Mouse (Mus musculus) neural tube, embryonic 12.5 days (tissue): ENCODE results near the gene Trim2. TPM values are rescaled to one million over a fixed set of nuclear protein-coding genes. Genes with fewer than 3 reads are reported as not detected.
A peak's percentile ranks its signal among the peaks of the same experiment; 100 is the strongest.

ENCODE experiments used
- ATAC-seq: fragments of 200-750 bp; cut with Nextera tagmentation; 2 replicates; pipeline ENCODE4 v1.8.0; 2017; ENCODE audit warnings: low read depth, mild to moderate bottlenecking, moderate TSS enrichment, moderate library complexity; ENCODE audit not compliant: low FRiP score
- H3K27ac ChIP-seq: fragments of 300-500 bp; sonication (generic); 2 replicates; pipeline ENCODE4 v1.5.1; 2016
- H3K27me3 ChIP-seq: fragments of 300-500 bp; sonication (generic); replicated peaks from 2 replicates; pipeline ENCODE4 v1.6.1; 2016; ENCODE audit warnings: mild to moderate bottlenecking
- H3K36me3 ChIP-seq: fragments of 300-500 bp; sonication (generic); 2 replicates; pipeline ENCODE4 v1.6.1; 2016; ENCODE audit warnings: mild to moderate bottlenecking
- H3K4me1 ChIP-seq: fragments of 300-500 bp; sonication (generic); 2 replicates; pipeline ENCODE4 v1.6.1; 2016
- H3K4me2 ChIP-seq: fragments of 300-500 bp; sonication (generic); replicated peaks from 2 replicates; pipeline ENCODE4 v1.6.1; 2016; ENCODE audit warnings: mild to moderate bottlenecking
- H3K4me3 ChIP-seq: fragments of 300-500 bp; sonication (generic); 2 replicates; pipeline ENCODE4 v1.5.1; 2016
- H3K9ac ChIP-seq: fragments of 300-500 bp; sonication (generic); 2 replicates; pipeline ENCODE4 v1.6.1; 2016; ENCODE audit warnings: mild to moderate bottlenecking
- H3K9me3 ChIP-seq: fragments of 300-500 bp; sonication (generic); 2 replicates; pipeline ENCODE4 v1.6.1; 2016; ENCODE audit warnings: mild to moderate bottlenecking
- WGBS: fragments of 180-500 bp; shearing (Covaris S2); methylation state at CpG from one replicate; pipeline ENCODE4 v1.1.7; 2016; 5-methylcytosine and 5-hydroxymethylcytosine counted together
- polyA plus RNA-seq: library from polyadenylated mRNA; unstranded; fragments of >200 nt; fragmentation: Nextera tagmentation; extraction: Ambion mirVana; gene quantifications from 2 replicates; pipeline ENCODE4 v1.2.1, GENCODE M21; 2016

The Trim2 gene
- polyA plus RNA-seq, 1 experiment from 2014 or later = 151 TPM

- Histone ChIP-seq H3K9me3 (no peaks in the 10 kb centered on the region), H3K4me2 (no peak overlapping the region), H3K9ac (no peak overlapping the region), H3K27ac (no peak overlapping the region), H3K36me3 (no peaks in the 10 kb centered on the region), H3K4me1 (peaks cover 18% of the 10 kb centered on the region), H3K27me3 (no peaks in the 10 kb centered on the region), H3K4me3 (no peak overlapping the region)
- no peak for ATAC-seq
- WGBS = 57% methylated on average over 10 of the region's 11 CpGs
These were observed 30.9 kb upstream of the Trim2 start for GRCm38 (mm10) chr3:84337585-84337984.

- Histone ChIP-seq H3K27me3 (no peaks in the 10 kb centered on the region; the same call in 1 of the 2 replicates), H3K4me1 (peaks cover 18% of the 10 kb centered on the region), H3K4me3 (no peak overlapping the region), H3K4me2 (no peak overlapping the region), H3K36me3 (no peaks in the 10 kb centered on the region), H3K9ac (no peak overlapping the region), H3K9me3 (no peaks in the 10 kb centered on the region), H3K27ac (no peak overlapping the region)
- WGBS = 87% methylated on average over 12 of the region's 12 CpGs
- ATAC-seq = no peak
These were observed 29.7 kb upstream of the Trim2 start for GRCm38 (mm10) chr3:84336342-84336741.

DNA sequence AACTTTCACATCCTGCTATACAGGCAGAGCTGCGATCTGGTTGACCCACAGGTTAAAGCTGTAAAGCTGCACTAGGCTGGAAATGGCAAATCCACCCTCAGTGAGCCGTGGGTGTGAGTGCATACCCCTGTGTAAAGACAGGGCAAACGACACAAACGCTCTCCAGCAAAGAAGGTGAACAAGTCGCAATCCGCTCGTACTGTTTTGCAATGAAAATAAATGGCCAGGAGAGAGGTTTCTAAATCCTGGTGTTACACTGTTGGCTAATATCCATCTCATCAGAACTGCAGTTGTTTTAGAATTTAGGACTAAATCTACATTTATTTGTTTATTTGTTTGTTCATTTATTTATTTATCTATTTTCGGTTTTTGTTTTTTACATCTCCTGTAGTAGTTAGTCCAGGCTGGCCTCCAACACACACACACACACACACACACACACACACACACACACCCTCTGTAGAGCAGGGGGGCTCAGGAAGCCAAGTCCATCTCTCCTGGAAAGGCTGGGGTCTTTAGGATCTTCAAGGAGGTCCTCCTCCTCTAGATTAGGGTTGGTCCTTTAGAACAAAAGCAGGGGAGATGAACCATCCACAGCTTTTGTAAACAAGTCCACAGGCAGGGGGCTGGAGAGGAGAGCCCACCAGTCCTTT lies 28.9 kb upstream of the Trim2 start:
- H3K36me3 ChIP-seq = no peaks in the 10 kb centered on the region
- ATAC-seq = no peak
- H3K4me1 ChIP-seq = peaks cover 18% of the 10 kb centered on the region
- H3K9ac ChIP-seq = no peak overlapping the region
- 38% methylated on average over 8 of the region's 8 CpGs for whole genome bisulfite sequencing
- H3K4me3 ChIP-seq = no peak overlapping the region
- no peak overlapping the region for H3K27ac ChIP-seq
- no peaks in the 10 kb centered on the region for H3K9me3 ChIP-seq
- peak overlapping the region; percentile 52 for H3K4me2 ChIP-seq
- no peaks in the 10 kb centered on the region; the same call in 1 of the 2 replicates for H3K27me3 ChIP-seq

DNA sequence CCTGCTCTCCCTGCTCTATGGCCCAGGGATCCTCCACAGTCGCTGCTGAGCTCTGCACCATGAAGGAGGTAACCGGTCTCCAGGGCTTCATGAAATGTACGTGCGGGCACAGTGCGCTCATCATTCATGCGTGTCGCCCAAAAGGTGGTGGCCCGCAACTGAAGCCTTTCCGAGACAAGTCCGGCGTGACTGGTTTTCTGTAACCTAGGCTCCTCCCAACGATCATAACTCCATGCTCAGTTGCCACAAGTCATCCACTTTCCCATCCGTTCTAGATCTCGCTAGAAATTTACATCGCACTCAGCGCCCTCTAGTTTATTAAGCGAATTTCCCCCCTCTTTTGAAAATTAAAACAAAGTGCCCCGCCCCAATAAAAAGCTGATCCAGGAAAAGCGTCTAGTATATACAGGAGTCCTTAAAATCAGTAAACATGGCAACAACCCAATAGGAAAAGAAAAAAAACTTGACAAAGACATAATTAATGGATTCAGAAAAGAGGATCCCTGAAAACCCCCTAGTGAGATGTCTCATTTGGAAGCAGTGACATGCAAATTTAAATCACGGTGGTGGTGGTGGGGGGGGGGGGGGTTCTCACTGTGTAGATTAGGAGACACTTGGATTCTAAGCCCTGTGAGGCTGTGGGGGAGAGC lies 28.2 kb upstream of the Trim2 start:
- Histone ChIP-seq H3K4me3 (no peak overlapping the region), H3K9ac (no peak overlapping the region), H3K4me2 (peak overlapping the region; percentile 52), H3K9me3 (no peaks in the 10 kb centered on the region), H3K4me1 (peaks cover 18% of the 10 kb centered on the region), H3K36me3 (no peaks in the 10 kb centered on the region), H3K27ac (no peak overlapping the region), H3K27me3 (no peaks in the 10 kb centered on the region; the same call in 1 of the 2 replicates)
- WGBS = 6% methylated on average over 20 of the region's 20 CpGs
- 0 out of 2 replicates have a peak, but pooled peaks have one; percentile 46 for ATAC-seq

DNA sequence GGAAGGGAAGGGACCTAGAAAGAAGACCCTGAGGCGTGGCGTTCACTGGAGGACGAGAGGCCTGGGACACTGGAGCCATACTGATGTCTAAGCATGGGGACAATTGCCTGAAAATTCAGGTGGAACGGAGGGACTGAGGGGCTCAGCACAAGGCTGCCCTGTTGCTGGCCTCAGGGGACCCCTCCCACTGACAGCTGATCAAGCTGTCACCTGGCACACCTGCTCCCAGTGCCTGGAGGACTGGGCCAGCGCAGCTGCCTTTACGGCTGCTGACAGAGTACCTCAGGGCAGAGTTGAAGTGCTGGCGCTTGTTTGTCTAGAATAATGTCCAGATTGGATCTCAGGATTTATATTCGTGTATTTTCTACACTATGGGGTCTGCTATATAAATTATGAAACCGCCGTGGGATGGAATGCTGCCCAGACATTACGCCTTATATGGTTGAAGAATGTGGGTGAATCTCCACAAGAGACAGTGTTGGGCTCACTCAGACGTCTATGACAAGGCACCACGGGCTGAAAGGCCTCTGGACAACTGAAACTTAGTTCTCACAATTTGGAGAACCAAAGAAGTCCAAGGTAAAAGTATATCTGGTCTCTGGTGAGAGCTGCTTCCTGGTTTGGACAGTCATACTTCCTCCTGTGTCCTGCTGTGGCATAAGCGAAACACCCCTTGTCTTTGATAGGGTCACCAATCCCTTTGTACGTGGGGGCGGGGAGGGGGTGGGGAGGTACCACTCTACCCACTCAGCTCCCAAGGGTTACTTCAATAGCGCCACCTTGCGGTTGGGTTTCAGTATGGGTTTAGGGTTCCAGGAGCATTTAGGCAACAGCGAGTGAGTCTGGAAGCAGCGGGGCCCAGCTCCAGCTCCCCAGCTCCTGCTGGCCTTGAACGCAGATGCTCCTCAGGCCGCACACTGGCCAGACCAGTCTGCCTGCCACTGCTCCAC lies 27.0 kb upstream of the Trim2 start:
- 44% methylated on average over 22 of the region's 22 CpGs for WGBS
- no peaks in the 10 kb centered on the region for H3K36me3 ChIP-seq
- H3K27ac ChIP-seq = no peak overlapping the region
- peak; percentile 63 for ATAC-seq
- no peak overlapping the region for H3K4me3 ChIP-seq
- no peaks in the 10 kb centered on the region; the same call in 1 of the 2 replicates for H3K27me3 ChIP-seq
- H3K4me1 ChIP-seq = peaks cover 18% of the 10 kb centered on the region
- H3K9ac ChIP-seq = no peak overlapping the region
- no peak overlapping the region for H3K4me2 ChIP-seq
- no peaks in the 10 kb centered on the region for H3K9me3 ChIP-seq

GRCm38 (mm10) chr3:84330210-84330609 lies 23.5 kb upstream of the Trim2 start:
- Histone ChIP-seq H3K27me3 (no peaks in the 10 kb centered on the region; the same call in 1 of the 2 replicates), H3K9ac (no peak overlapping the region), H3K4me3 (no peak overlapping the region), H3K27ac (no peak overlapping the region), H3K9me3 (no peaks in the 10 kb centered on the region), H3K36me3 (no peaks in the 10 kb centered on the region), H3K4me2 (no peak overlapping the region), H3K4me1 (peaks cover 16% of the 10 kb centered on the region)
- no peak for ATAC-seq
- WGBS = 83% methylated on average over 2 of the region's 2 CpGs

GRCm38 (mm10) chr3:84324967-84325441 lies 18.3 kb upstream of the Trim2 start:
- Histone ChIP-seq H3K9me3 (no peaks in the 10 kb centered on the region), H3K27me3 (no peaks in the 10 kb centered on the region), H3K4me3 (no peak overlapping the region), H3K9ac (no peak overlapping the region), H3K4me2 (no peak overlapping the region), H3K36me3 (no peaks in the 10 kb centered on the region), H3K27ac (no peak overlapping the region), H3K4me1 (peaks cover 7% of the 10 kb centered on the region; the same call in 1 of the 2 replicates)
- WGBS = 88% methylated on average over 12 of the region's 12 CpGs
- no peak for ATAC-seq

- no peaks in the 10 kb centered on the region for H3K36me3 ChIP-seq
- WGBS = 30% methylated on average over 3 of the region's 3 CpGs
- H3K9ac ChIP-seq = no peak overlapping the region
- H3K27me3 ChIP-seq = no peaks in the 10 kb centered on the region
- no peaks in the 10 kb centered on the region for H3K9me3 ChIP-seq
- H3K27ac ChIP-seq = no peak overlapping the region
- peaks cover 7% of the 10 kb centered on the region; the same call in 1 of the 2 replicates for H3K4me1 ChIP-seq
- no peak for ATAC-seq
- H3K4me3 ChIP-seq = no peak overlapping the region
- H3K4me2 ChIP-seq = no peak overlapping the region
These were observed 17.8 kb upstream of the Trim2 start for GRCm38 (mm10) chr3:84324478-84324877.

GRCm38 (mm10) chr3:84324000-84324399 lies 17.3 kb upstream of the Trim2 start:
- Histone ChIP-seq H3K4me2 (no peak overlapping the region), H3K9me3 (no peaks in the 10 kb centered on the region), H3K4me3 (no peak overlapping the region), H3K27ac (no peak overlapping the region), H3K4me1 (peaks cover 7% of the 10 kb centered on the region; the same call in 1 of the 2 replicates), H3K27me3 (no peaks in the 10 kb centered on the region), H3K36me3 (no peaks in the 10 kb centered on the region), H3K9ac (no peak overlapping the region)
- WGBS = 46% methylated on average over 6 of the region's 6 CpGs
- ATAC-seq = no peak

DNA sequence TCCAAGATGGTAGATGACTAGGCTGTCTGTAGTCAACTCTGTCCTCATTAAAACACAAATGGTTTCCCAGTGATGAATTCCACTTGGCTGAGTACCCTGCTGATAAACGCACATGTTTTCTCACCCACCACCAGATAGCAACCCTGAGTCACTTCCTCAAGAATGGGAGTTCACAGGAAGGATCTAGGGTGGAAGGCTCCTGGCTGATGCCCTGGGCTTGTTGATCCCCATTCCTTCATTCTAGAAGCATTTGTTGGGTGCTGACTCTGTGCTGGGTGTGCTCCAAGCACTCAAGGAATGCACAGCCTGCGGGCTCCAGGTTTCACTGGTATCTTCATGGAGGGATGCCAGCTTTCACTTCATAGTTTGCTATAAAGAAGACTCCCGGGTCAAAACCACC lies 12.8 kb upstream of the Trim2 start:
- Histone ChIP-seq H3K27me3 (no peaks in the 10 kb centered on the region), H3K4me3 (no peak overlapping the region), H3K4me2 (no peak overlapping the region), H3K36me3 (no peaks in the 10 kb centered on the region), H3K27ac (no peak overlapping the region), H3K9ac (no peak overlapping the region), H3K4me1 (peaks cover 6% of the 10 kb centered on the region; the same call in 1 of the 2 replicates), H3K9me3 (no peaks in the 10 kb centered on the region)
- WGBS = 86% methylated on average over 3 of the region's 3 CpGs
- ATAC-seq = no peak

DNA sequence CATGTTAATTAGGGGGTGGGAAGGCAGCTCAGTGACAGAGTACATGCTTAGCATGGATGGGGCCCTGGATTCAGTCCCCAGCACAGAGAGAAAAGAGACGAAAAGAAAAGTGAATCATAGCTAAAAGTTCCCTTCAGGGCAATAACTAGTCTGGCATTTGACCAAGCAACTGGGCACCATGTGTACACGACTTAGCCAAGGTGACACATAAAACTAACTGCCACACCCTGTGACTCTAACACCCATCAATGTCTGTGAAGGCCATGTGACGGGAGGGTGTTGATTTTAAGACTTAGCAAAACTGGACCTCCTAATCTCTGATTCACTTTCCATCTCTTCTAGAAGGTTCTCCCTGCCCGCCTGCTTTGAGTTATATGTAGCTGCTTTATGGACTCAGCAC lies 12.2 kb upstream of the Trim2 start:
- Histone ChIP-seq H3K36me3 (no peaks in the 10 kb centered on the region), H3K4me3 (no peak overlapping the region), H3K27ac (no peak overlapping the region), H3K4me2 (no peak overlapping the region), H3K9me3 (no peaks in the 10 kb centered on the region), H3K4me1 (no peaks in the 10 kb centered on the region), H3K9ac (no peak overlapping the region), H3K27me3 (no peaks in the 10 kb centered on the region)
- no peak for ATAC-seq
- 89% methylated on average over 4 of the region's 4 CpGs for WGBS
